Mouse (Mus musculus) hindbrain, embryonic 12.5 days (tissue): ENCODE data around the gene Rps6ka5. TPM values are rescaled to one million over a fixed set of nuclear protein-coding genes. Genes with fewer than 3 reads are reported as not detected.

Experiments
- polyA plus RNA-seq: library from polyadenylated mRNA; unstranded; fragments of >200 nt; fragmentation: Nextera tagmentation; extraction: Ambion mirVana; gene quantifications from 2 replicates; pipeline ENCODE4 v1.2.1, GENCODE M21; 2016

Rps6ka5 gene
- polyA plus RNA-seq, 1 experiment from 2014 or later: 6.5 TPM

Other genes with a start within 250 kb of the Rps6ka5 start
- gene Ttc7b, start 206.2 kb downstream of the Rps6ka5 start, polyA plus RNA-seq: 5.1 and 6.1 TPM in 2 replicates
- 2.0 and 2.8 TPM in 2 replicates for gene Dglucy, start 52.1 kb upstream of the Rps6ka5 start, polyA plus RNA-seq
- gene Gpr68, start 181.2 kb upstream of the Rps6ka5 start, polyA plus RNA-seq: 0.48 and 0.68 TPM in 2 replicates